Mouse (Mus musculus): ENCODE data around the gene Gnb1l.

DNA sequence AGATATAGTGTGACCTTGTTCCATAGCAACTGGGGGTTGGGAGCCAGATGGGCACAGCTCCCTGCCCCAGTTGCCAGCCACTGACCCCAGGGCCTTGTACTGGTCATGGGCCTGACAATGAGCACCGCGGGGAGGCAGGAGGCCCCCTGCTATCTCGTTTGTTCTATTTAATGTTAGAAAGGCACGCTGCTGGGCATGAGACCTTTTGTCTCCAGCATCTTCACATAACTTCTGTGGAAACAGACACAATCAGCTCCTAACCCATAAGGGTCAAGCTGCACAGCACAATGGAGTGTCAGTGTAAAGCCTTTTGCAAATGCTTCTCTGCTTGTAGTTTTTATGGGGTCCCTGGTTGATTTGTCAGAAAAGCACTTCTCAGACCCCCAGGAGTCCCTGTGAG lies 14.1 kb upstream of the Gnb1l start:
- no peak for TF ChIP-seq POLR2A (IDR thresholded peaks at IDR 0.05; ENCODE audit: insufficient read length, low read depth)
- TF ChIP-seq TCF12 (IDR thresholded peaks at IDR 0.05; ENCODE audit: insufficient read depth, poor library complexity, severe bottlenecking) = no peak
- no peak for TF ChIP-seq USF1 (IDR thresholded peaks at IDR 0.05; ENCODE audit: low read depth)
